Comparison of ENCODE assay signal across 17 mouse cellular contexts in genomic region chr8:4505364-4505763, GRCm38 (mm10).
"Had no signal": no experiment of that assay in that cellular context is flagged by ENCODE, and none has a peak within 500 bp of the region (broad histone marks: within the 10 kb centered on the region; RNA-seq: fewer than 3 reads in every experiment).

No protein-coding gene starts in this region.

- H3K4me2 ChIP-seq: limb, embryonic 13.5 days; liver, embryonic 13.5 days; midbrain, embryonic 13.5 days; neural tube, embryonic 13.5 days had no signal

- ATAC-seq: midbrain, embryonic 13.5 days; midbrain, embryonic 16.5 days had no signal

- H3K4me3 ChIP-seq: limb, embryonic 10.5 days; limb, embryonic 13.5 days; liver, embryonic 13.5 days; midbrain, embryonic 13.5 days; myocyte; neural tube, embryonic 13.5 days had no signal

- H3K9ac ChIP-seq: limb, embryonic 13.5 days; liver, embryonic 13.5 days; midbrain, embryonic 13.5 days; neural tube, embryonic 13.5 days had no signal

- DNase-seq: kidney, adult 18-20 months; kidney, adult 9 months; kidney, postnatal 14 days; kidney, postnatal 4 days; liver; liver, embryonic 13.5 days; lung, adult 2 months; lung, postnatal 14 days; lung, postnatal 4 days; thymus, adult 18-20 months; thymus, postnatal 4 days had no signal

- H3K36me3 ChIP-seq: limb, embryonic 10.5 days; limb, embryonic 13.5 days; liver, embryonic 13.5 days; neural tube, embryonic 13.5 days had no signal

- H3K4me1 ChIP-seq: limb, embryonic 10.5 days; limb, embryonic 13.5 days; liver, embryonic 13.5 days; midbrain, embryonic 13.5 days; neural tube, embryonic 13.5 days had no signal

- H3K27me3 ChIP-seq: limb, embryonic 13.5 days; liver, embryonic 13.5 days; midbrain, embryonic 13.5 days; neural tube, embryonic 13.5 days had no signal

- H3K27ac ChIP-seq: limb, embryonic 10.5 days; limb, embryonic 13.5 days; liver, embryonic 13.5 days; midbrain, embryonic 13.5 days; neural tube, embryonic 13.5 days had no signal

- H3K9me3 ChIP-seq: limb, embryonic 10.5 days; limb, embryonic 13.5 days; liver, embryonic 13.5 days; midbrain, embryonic 13.5 days; neural tube, embryonic 13.5 days had no signal
